Mouse (Mus musculus) MEL (cell line): Measurements from ENCODE around the gene Cul4b. TPM values are rescaled to one million over a fixed set of nuclear protein-coding genes. Genes with fewer than 3 reads are reported as not detected.

ENCODE experiments used
- DNase-seq: peaks from one replicate; pipeline ENCODE4 v3.0.0; 2011; ENCODE audit warnings: low read depth, low spot score
- H3K27ac ChIP-seq: 2 replicates; pipeline ENCODE4 v1.5.1; 2012; ENCODE audit warnings: low read depth, mild to moderate bottlenecking, control low read depth, low read length, moderate library complexity; ENCODE audit not compliant: control insufficient read depth
- H3K27me3 ChIP-seq, 2 experiments: fragments of 150-350 bp in 1 of 2; sonication (generic) in 1 of 2; 2 replicates each; pipeline ENCODE4 v1.6.1; 2012; ENCODE audit warnings: low read length in 2 of 2, mild to moderate bottlenecking in 2 of 2, improper control_type of control experiment in 1 of 2, moderate library complexity in 1 of 2; ENCODE audit not compliant: insufficient read depth in 2 of 2, control insufficient read depth in 1 of 2
- H3K36me3 ChIP-seq, 2 experiments: 2 replicates each; pipeline ENCODE4 v1.6.1; 2012 to 2014; ENCODE audit warnings: low read length in 2 of 2, improper control_type of control experiment in 1 of 2, inconsistent platforms in 1 of 2, mild to moderate bottlenecking in 1 of 2; ENCODE audit not compliant: insufficient read depth in 2 of 2, control insufficient read depth in 1 of 2
- H3K4me1 ChIP-seq, 2 experiments: fragments of 150-350 bp in 1 of 2; sonication (generic) in 1 of 2; 2 replicates each; pipeline ENCODE4 v1.6.1; 2012; ENCODE audit warnings: low read length in 2 of 2, improper control_type of control experiment in 1 of 2, mild to moderate bottlenecking in 1 of 2; ENCODE audit not compliant: insufficient read depth in 2 of 2, control insufficient read depth in 1 of 2
- H3K4me3 ChIP-seq, 2 experiments: fragments of 150-350 bp in 1 of 2; sonication (generic) in 1 of 2; 2 replicates each; pipeline ENCODE4 v1.5.1; 2012; ENCODE audit warnings: low read depth in 2 of 2, low read length in 2 of 2, mild to moderate bottlenecking in 2 of 2, moderate library complexity in 2 of 2, control low read depth in 1 of 2, improper control_type of control experiment in 1 of 2; ENCODE audit not compliant: control insufficient read depth in 1 of 2, insufficient read depth in 1 of 2
- H3K79me2 ChIP-seq: 2 replicates; pipeline ENCODE4 v1.6.1; 2012; ENCODE audit warnings: mild to moderate bottlenecking, low read length, moderate library complexity; ENCODE audit not compliant: control insufficient read depth, poor library complexity, insufficient read depth
- H3K9ac ChIP-seq: 2 replicates; pipeline ENCODE4 v1.6.1; 2012; ENCODE audit warnings: low read depth, mild to moderate bottlenecking, control low read depth, low read length, moderate library complexity; ENCODE audit not compliant: control insufficient read depth, poor library complexity, severe bottlenecking
- H3K9me3 ChIP-seq: fragments of 150-350 bp; sonication (generic); replicated peaks from 2 replicates; pipeline ENCODE4 v1.6.1; 2012; ENCODE audit warnings: mild to moderate bottlenecking, low read length, improper control_type of control experiment, moderate library complexity; ENCODE audit not compliant: insufficient read depth
- BHLHE40 ChIP-seq: IDR thresholded peaks from 2 replicates; pipeline ENCODE4 v1.6.1; 2012; ENCODE audit warnings: low read depth, mild to moderate bottlenecking, inconsistent platforms, low read length, improper control_type of control experiment, borderline replicate concordance
- CHD2 ChIP-seq: IDR thresholded peaks from 2 replicates; pipeline ENCODE4 v1.6.1; 2011; ENCODE audit warnings: low read length, improper control_type of control experiment
- ELF1 ChIP-seq: IDR thresholded peaks from 2 replicates; pipeline ENCODE4 v1.6.1; 2014; ENCODE audit warnings: low read depth, mild to moderate bottlenecking, inconsistent platforms, low read length, improper control_type of control experiment, moderate library complexity
- EP300 ChIP-seq, 2 experiments: IDR thresholded peaks; 2 replicates each; pipeline ENCODE4 v1.6.1; 2011; ENCODE audit warnings: improper control_type of control experiment in 2 of 2, low read length in 2 of 2, low read depth in 1 of 2, mild to moderate bottlenecking in 1 of 2
- ETS1 ChIP-seq: IDR thresholded peaks from 2 replicates; pipeline ENCODE4 v1.6.1; 2012; ENCODE audit warnings: low read depth, mild to moderate bottlenecking, inconsistent platforms, low read length, improper control_type of control experiment, moderate library complexity
- GABPA ChIP-seq: IDR thresholded peaks from 2 replicates; pipeline ENCODE4 v1.6.1; 2012; ENCODE audit warnings: low read depth, mild to moderate bottlenecking, inconsistent platforms, low read length, improper control_type of control experiment, moderate library complexity
- GATA1 ChIP-seq: IDR thresholded peaks from 2 replicates; pipeline ENCODE4 v1.6.1; 2011; ENCODE audit warnings: low read depth, low read length, improper control_type of control experiment
- HCFC1 ChIP-seq: IDR thresholded peaks from 2 replicates; pipeline ENCODE4 v1.6.1; 2012; ENCODE audit warnings: low read depth, mild to moderate bottlenecking, inconsistent platforms, low read length, improper control_type of control experiment, moderate library complexity
- JUND ChIP-seq: IDR thresholded peaks from 2 replicates; pipeline ENCODE4 v1.6.1; 2011; ENCODE audit warnings: low read depth, mild to moderate bottlenecking, improper control_type of control experiment, low read length
- KAT2A ChIP-seq: conservative IDR thresholded peaks from 2 replicates; pipeline ENCODE4 v1.6.1; 2012; ENCODE audit warnings: low read depth, low read length, improper control_type of control experiment, inconsistent platforms
- MAFK ChIP-seq: IDR thresholded peaks from 2 replicates; pipeline ENCODE4 v1.6.1; 2011; ENCODE audit warnings: low read depth, mild to moderate bottlenecking, low read length, improper control_type of control experiment, borderline replicate concordance
- MEF2A ChIP-seq: IDR thresholded peaks from 2 replicates; pipeline ENCODE4 v1.6.1; 2014; ENCODE audit warnings: low read depth, mild to moderate bottlenecking, inconsistent platforms, low read length, improper control_type of control experiment; ENCODE audit not compliant: poor library complexity, insufficient replicate concordance, severe bottlenecking; ENCODE audit errors: extremely low read depth
- MYB ChIP-seq: IDR thresholded peaks from 2 replicates; pipeline ENCODE4 v1.6.1; 2011; ENCODE audit warnings: mild to moderate bottlenecking, low read depth, low read length, improper control_type of control experiment
- MYC ChIP-seq: IDR thresholded peaks from 2 replicates; pipeline ENCODE4 v1.6.1; 2011; ENCODE audit warnings: low read depth, mild to moderate bottlenecking, low read length, improper control_type of control experiment, moderate library complexity
- NRF1 ChIP-seq: IDR thresholded peaks from 2 replicates; pipeline ENCODE4 v1.6.1; 2014; ENCODE audit warnings: low read depth, mild to moderate bottlenecking, inconsistent platforms, low read length, improper control_type of control experiment, moderate library complexity; ENCODE audit not compliant: poor library complexity, insufficient read depth, severe bottlenecking
- RAD21 ChIP-seq: IDR thresholded peaks from 2 replicates; pipeline ENCODE4 v1.6.1; 2011; ENCODE audit warnings: mild to moderate bottlenecking, low read depth, low read length, improper control_type of control experiment
- RCOR1 ChIP-seq: IDR thresholded peaks from 2 replicates; pipeline ENCODE4 v1.6.1; 2012; ENCODE audit warnings: low read depth, mild to moderate bottlenecking, inconsistent platforms, low read length, improper control_type of control experiment
- SMC3 ChIP-seq: IDR thresholded peaks from 2 replicates; pipeline ENCODE4 v1.6.1; 2011; ENCODE audit warnings: low read depth, low read length, improper control_type of control experiment
- TAL1 ChIP-seq: IDR thresholded peaks from 2 replicates; pipeline ENCODE4 v1.6.1; 2012; ENCODE audit warnings: mild to moderate bottlenecking, inconsistent platforms, low read length, moderate library complexity, mixed read lengths
- TCF12 ChIP-seq: IDR thresholded peaks from 2 replicates; pipeline ENCODE4 v1.6.1; 2014; ENCODE audit warnings: low read depth, mild to moderate bottlenecking, inconsistent platforms, low read length, improper control_type of control experiment, moderate library complexity
- UBTF ChIP-seq: IDR thresholded peaks from 2 replicates; pipeline ENCODE4 v1.6.1; 2012; ENCODE audit warnings: low read depth, mild to moderate bottlenecking, inconsistent platforms, low read length, improper control_type of control experiment, moderate library complexity, borderline replicate concordance; ENCODE audit not compliant: insufficient read depth
- ZC3H11A ChIP-seq: IDR thresholded peaks from 2 replicates; pipeline ENCODE4 v1.6.1; 2012; ENCODE audit warnings: low read depth, mild to moderate bottlenecking, inconsistent platforms, low read length, improper control_type of control experiment
- ZMIZ1 ChIP-seq: IDR thresholded peaks from 2 replicates; pipeline ENCODE4 v1.6.1; 2012; ENCODE audit warnings: low read depth, mild to moderate bottlenecking, inconsistent platforms, low read length, improper control_type of control experiment, moderate library complexity
- polyA plus RNA-seq, 2 experiments: library from polyadenylated mRNA; stranded (reverse) in 1 of 2; unstranded in 1 of 2; fragments of >175 nt in 1 of 2; fragments of >200 nt in 1 of 2; gene quantifications; 2 replicates each; pipeline versions ENCODE4 v1.2.1 to v1.2.4; 2012; ENCODE audit warnings: low replicate concordance in 2 of 2, low read depth in 1 of 2; ENCODE audit not compliant: insufficient read length in 2 of 2, insufficient read depth in 1 of 2, missing spikeins in 1 of 2
- total RNA-seq: library from RNA; depleted of rRNA; stranded (reverse); fragments of 300-350 nt; gene quantifications from 2 replicates; pipeline ENCODE4 v1.2.3, GENCODE M21; 2012

Cul4b gene
- total and polyA plus RNA-seq, 3 experiments: 19.0 to 28.2 TPM; not detected in 1

GRCm38 (mm10) chrX:38589827-38590226 is 13.8 kb upstream of the Cul4b start:
- Histone ChIP-seq H3K4me3 (no peak overlapping the region), H3K27ac (no peak overlapping the region), H3K9me3 (no peaks in the 10 kb centered on the region), H3K36me3 (peaks cover 0 to 39% of the 10 kb centered on the region in 2 experiments; a peak in 2 of 4 replicates), H3K79me2 (no peaks in the 10 kb centered on the region), H3K4me1 (peaks cover 12 to 31% of the 10 kb centered on the region in 2 experiments), H3K9ac (no peak overlapping the region), H3K27me3 (no peaks in the 10 kb centered on the region)
- peak; percentile 10; the same call in 1 of the 2 replicates for TF ChIP-seq TAL1
- TF ChIP-seq SMC3: no peak
- no peak for DNase-seq

- Histone ChIP-seq H3K27me3 (no peaks in the 10 kb centered on the region), H3K27ac (no peak overlapping the region), H3K9ac (no peak overlapping the region), H3K4me3 (no peak overlapping the region), H3K79me2 (no peaks in the 10 kb centered on the region), H3K4me1 (peaks cover 7 to 16% of the 10 kb centered on the region in 2 experiments), H3K9me3 (no peaks in the 10 kb centered on the region), H3K36me3 (peaks cover 0 to 34% of the 10 kb centered on the region in 2 experiments; a peak in 2 of 4 replicates)
- DNase-seq: no peak
- TF ChIP-seq MYC (no peak), ETS1 (no peak), TAL1 (peak; percentile 28), EP300 (IDR thresholded peaks at IDR 0.05; ENCODE audit: low read depth in 1 of 2, low read length in 2 of 2) (peak in 1 of 2 experiments; percentile 51; a peak in 1 of 4 replicates), UBTF (no peak), RCOR1 (no peak), MYB (no peak)
These were observed 7.3 kb upstream of the Cul4b start for GRCm38 (mm10) chrX:38583261-38583660.

- no peaks in the 10 kb centered on the region for H3K9me3 ChIP-seq
- H3K36me3 ChIP-seq: peaks cover 0 to 38% of the 10 kb centered on the region in 2 experiments; a peak in 2 of 4 replicates
- peak; percentile 64 for DNase-seq
- no peaks in the 10 kb centered on the region for H3K79me2 ChIP-seq
- peak overlapping the region in 1 of 2 experiments; percentile 31; a peak in 2 of 4 replicates for H3K4me3 ChIP-seq
- H3K9ac ChIP-seq: no peak overlapping the region
- no peaks in the 10 kb centered on the region for H3K27me3 ChIP-seq
- H3K4me1 ChIP-seq: peaks cover 9 to 16% of the 10 kb centered on the region in 2 experiments
- H3K27ac ChIP-seq: peak overlapping the region; percentile 79
- no peak for TF ChIP-seq RCOR1
- TF ChIP-seq GATA1: peak; percentile 68
- no peak for TF ChIP-seq MEF2A
- TF ChIP-seq ELF1: peak; percentile 46; the same call in 1 of the 2 replicates
- no peak for TF ChIP-seq CHD2
- TF ChIP-seq BHLHE40: no peak
- 0 out of 2 replicates have a peak, but pooled peaks have one; percentile 39 for TF ChIP-seq TCF12
- TF ChIP-seq NRF1: no peak
- TF ChIP-seq JUND: 0 out of 2 replicates have a peak, but pooled peaks have one; percentile 10
- no peak for TF ChIP-seq RAD21
- TF ChIP-seq MAFK: no peak
- 0 out of 2 replicates have a peak, but pooled peaks have one; percentile 16 for TF ChIP-seq MYC
- TF ChIP-seq ZMIZ1: no peak
- peak; percentile 22 for TF ChIP-seq ETS1
- TF ChIP-seq KAT2A: no peak
- no peak for TF ChIP-seq MYB
- TF ChIP-seq TAL1: no peak
- TF ChIP-seq ZC3H11A: no peak
- no peak for TF ChIP-seq GABPA
- no peak for TF ChIP-seq SMC3
- peak; percentile 40; the same call in 1 of the 2 replicates for TF ChIP-seq HCFC1
- peak; percentile 50 to 66 for TF ChIP-seq EP300 (IDR thresholded peaks at IDR 0.05; ENCODE audit: low read depth in 1 of 2, low read length in 2 of 2)
These were observed 5.1 kb upstream of the Cul4b start for GRCm38 (mm10) chrX:38581140-38581539.
